ENCODE assay signal across 8 mouse cellular contexts in genomic region chr7:139234426-139235188, GRCm38 (mm10). TPM values are rescaled to one million over a fixed set of nuclear protein-coding genes. Genes with fewer than 3 reads are reported as not detected.
DNase-seq lines count a peak whose midpoint lies in the region; ATAC-seq and TF ChIP-seq lines count a peak whose summit lies in the region.

No protein-coding gene starts in this region.

- intact Hi-C loops in heart, postnatal 36 days (cut with DNase I) = loop anchor here (5.0 kb wide), 1 partner anchor 128 kb away; no protein-coding TSS in a partner anchor

- peak; percentile 63 for TF ChIP-seq CTCF in stomach, postnatal 0 days (IDR thresholded peaks at IDR 0.05; ENCODE audit: low read depth)

- no peak overlapping the region for H3K4me3 ChIP-seq in embryonic facial prominence, embryonic 14.5 days (ENCODE audit: low read depth, low read length)
- peak overlapping the region; percentile 9; the same call in 1 of the 2 replicates for H3K4me3 ChIP-seq in limb, embryonic 10.5 days
- H3K4me3 ChIP-seq in stomach, postnatal 0 days (ENCODE audit: low read depth, low read length) = no peak overlapping the region

- no peaks in the 10 kb centered on the region for H3K36me3 ChIP-seq in embryonic facial prominence, embryonic 14.5 days (ENCODE audit: control insufficient read depth, insufficient read depth, low read length)
- H3K36me3 ChIP-seq in limb, embryonic 10.5 days = no peaks in the 10 kb centered on the region
- H3K36me3 ChIP-seq in stomach, postnatal 0 days (ENCODE audit: control insufficient read depth, insufficient read depth, low read length) = no peaks in the 10 kb centered on the region

- no peak overlapping the region for H3K27ac ChIP-seq in embryonic facial prominence, embryonic 14.5 days (replicated peaks; ENCODE audit: low read depth, low read length)
- peak overlapping the region; percentile 6; the same call in 1 of the 2 replicates for H3K27ac ChIP-seq in limb, embryonic 10.5 days
- H3K27ac ChIP-seq in stomach, postnatal 0 days (replicated peaks) = no peak overlapping the region

- H3K9me3 ChIP-seq in embryonic facial prominence, embryonic 14.5 days (ENCODE audit: control insufficient read depth, low read length) = no peaks in the 10 kb centered on the region
- no peaks in the 10 kb centered on the region for H3K9me3 ChIP-seq in limb, embryonic 10.5 days (replicated peaks)
- H3K9me3 ChIP-seq in stomach, postnatal 0 days (ENCODE audit: control insufficient read depth, low read length) = no peaks in the 10 kb centered on the region

- TF ChIP-seq EP300 in stomach, postnatal 0 days (optimal IDR thresholded peaks at IDR 0.05) = no peak

- no peak overlapping the region for H3K4me2 ChIP-seq in embryonic facial prominence, embryonic 14.5 days (ENCODE audit: low read depth, low read length)
- no peak overlapping the region for H3K4me2 ChIP-seq in stomach, postnatal 0 days (replicated peaks; ENCODE audit: low read depth)

- H3K4me1 ChIP-seq in embryonic facial prominence, embryonic 14.5 days (ENCODE audit: control insufficient read depth, insufficient read depth, low read length) = peaks cover 11% of the 10 kb centered on the region
- H3K4me1 ChIP-seq in limb, embryonic 10.5 days = peaks cover 15% of the 10 kb centered on the region
- no peaks in the 10 kb centered on the region for H3K4me1 ChIP-seq in stomach, postnatal 0 days (replicated peaks; ENCODE audit: control insufficient read depth, insufficient read depth)

- DNase-seq in thymus, postnatal 36 days = peak; percentile 26 to 35
- DNase-seq in thymus, postnatal 0 days (ENCODE audit: low spot score) = no peak
- peak; percentile 67 for DNase-seq in embryonic facial prominence, embryonic 14.5 days (ENCODE audit: low spot score)
- DNase-seq in heart, postnatal 36 days = peak; percentile 50 to 61
- DNase-seq in limb, embryonic 10.5 days (ENCODE audit: low spot score) = peak; percentile 63
- peak; percentile 56 for DNase-seq in stomach, postnatal 0 days (ENCODE audit: low spot score)
- no peak for DNase-seq in adipocyte (ENCODE audit: low spot score)

- peak; percentile 63; the same call in 1 of the 2 replicates for ATAC-seq in embryonic facial prominence, embryonic 14.5 days (ENCODE audit: low read depth)
- ATAC-seq in megakaryocyte progenitor cell, adult 5-6 weeks (replicated peaks; ENCODE audit: poor library complexity) = peak; percentile 62
- peak; percentile 52 for ATAC-seq in stomach, postnatal 0 days (ENCODE audit: low FRiP score, low TSS enrichment)

- no peaks in the 10 kb centered on the region for H3K27me3 ChIP-seq in embryonic facial prominence, embryonic 14.5 days (replicated peaks; ENCODE audit: control insufficient read depth, insufficient read depth, low read length)
- peaks cover 13% of the 10 kb centered on the region for H3K27me3 ChIP-seq in limb, embryonic 10.5 days (ENCODE audit: low read depth, poor library complexity, severe bottlenecking)
- H3K27me3 ChIP-seq in stomach, postnatal 0 days (ENCODE audit: control insufficient read depth, insufficient read depth, low read length) = no peaks in the 10 kb centered on the region

- 13% methylated on average over 18 of the region's 18 CpGs for WGBS in embryonic facial prominence, embryonic 14.5 days
- 3% methylated on average over 18 of the region's 18 CpGs for WGBS in limb, embryonic 10.5 days
- WGBS in stomach, postnatal 0 days = 17% methylated on average over 18 of the region's 18 CpGs

- H3K9ac ChIP-seq in embryonic facial prominence, embryonic 14.5 days (ENCODE audit: low read depth, low read length) = peak overlapping the region; percentile 42; the same call in 1 of the 2 replicates
- H3K9ac ChIP-seq in stomach, postnatal 0 days (ENCODE audit: low read length) = peak overlapping the region; percentile 5; the same call in 1 of the 2 replicates

RNA-seq across cellular contexts. Expression of gene Pwwp2b, which starts 13.7 kb away (rescaled TPM):
- polyA plus RNA-seq in thymus, postnatal 0 days (2015; fragmentation: Nextera tagmentation; extraction: Ambion mirVana) = 3.7 and 3.9 TPM in 2 replicates
- polyA plus RNA-seq in embryonic facial prominence, embryonic 14.5 days (2014; fragmentation: Nextera tagmentation; extraction: Ambion mirVana) = 11.0 and 11.6 TPM in 2 replicates
- total RNA-seq in heart, postnatal 36 days (2021) = 1 to 10 TPM; 9.5 to 9.7 TPM
- 5.3 and 5.8 TPM in 2 replicates for polyA plus RNA-seq in limb, embryonic 10.5 days (2016; fragmentation: Nextera tagmentation; extraction: Ambion mirVana)
- 3.7 and 4.6 TPM in 2 replicates for total RNA-seq in megakaryocyte progenitor cell, adult 5-6 weeks (2015)
- 2.5 and 4.7 TPM in 2 replicates for total RNA-seq in megakaryocyte progenitor cell, adult 5-6 weeks (2017)
- polyA plus RNA-seq in stomach, postnatal 0 days (2015; fragmentation: Nextera tagmentation; extraction: Ambion mirVana) = 16.0 and 17.2 TPM in 2 replicates

RNA-seq across cellular contexts. Expression of gene Stk32c, which starts 21.5 kb away (rescaled TPM):
- not detected in 2 replicates for polyA plus RNA-seq in thymus, postnatal 0 days (2015; fragmentation: Nextera tagmentation; extraction: Ambion mirVana)
- 0.11 and 0.35 TPM in 2 replicates for polyA plus RNA-seq in embryonic facial prominence, embryonic 14.5 days (2014; fragmentation: Nextera tagmentation; extraction: Ambion mirVana)
- under 1 TPM; 0.60 to 0.86 TPM for total RNA-seq in heart, postnatal 36 days (2021)
- 0.09 TPM in 1 of 2 replicates, not detected in the other for polyA plus RNA-seq in limb, embryonic 10.5 days (2016; fragmentation: Nextera tagmentation; extraction: Ambion mirVana)
- not detected in 2 replicates for total RNA-seq in megakaryocyte progenitor cell, adult 5-6 weeks (2015)
- not detected in 2 replicates for total RNA-seq in megakaryocyte progenitor cell, adult 5-6 weeks (2017)
- 0.11 TPM in 1 of 2 replicates, not detected in the other for polyA plus RNA-seq in stomach, postnatal 0 days (2015; fragmentation: Nextera tagmentation; extraction: Ambion mirVana)

RNA-seq across cellular contexts. Expression of gene Lrrc27, which starts 21.8 kb away (rescaled TPM):
- polyA plus RNA-seq in thymus, postnatal 0 days (2015; fragmentation: Nextera tagmentation; extraction: Ambion mirVana) = 1.9 and 2.4 TPM in 2 replicates
- 3.2 and 3.3 TPM in 2 replicates for polyA plus RNA-seq in embryonic facial prominence, embryonic 14.5 days (2014; fragmentation: Nextera tagmentation; extraction: Ambion mirVana)
- 10 to 100 TPM; 17.0 to 22.3 TPM for total RNA-seq in heart, postnatal 36 days (2021)
- 3.0 and 4.0 TPM in 2 replicates for polyA plus RNA-seq in limb, embryonic 10.5 days (2016; fragmentation: Nextera tagmentation; extraction: Ambion mirVana)
- total RNA-seq in megakaryocyte progenitor cell, adult 5-6 weeks (2015) = 1.2 and 2.0 TPM in 2 replicates
- total RNA-seq in megakaryocyte progenitor cell, adult 5-6 weeks (2017) = 1.4 and 2.1 TPM in 2 replicates
- polyA plus RNA-seq in stomach, postnatal 0 days (2015; fragmentation: Nextera tagmentation; extraction: Ambion mirVana) = 3.6 and 5.1 TPM in 2 replicates

Comparison
In these comparisons a context has a peak if more than half of its experiments do, and no peak if none do; other contexts are left out.
1. DNase-seq: peak in thymus, postnatal 36 days (2 of 2), embryonic facial prominence, embryonic 14.5 days (single experiment), heart, postnatal 36 days (2 of 2), limb, embryonic 10.5 days (single experiment) and stomach, postnatal 0 days (single experiment); none in thymus, postnatal 0 days (single experiment) and adipocyte (single experiment).
2. Peak in every context shown above with its lines, with median percentiles within 50 percentile points of each other: ATAC-seq.